Mouse (Mus musculus) CH12.LX (cell line): ENCODE measurements around the gene Kank4.

Experiments used
- CHD1 ChIP-seq: IDR thresholded peaks from 2 replicates; pipeline ENCODE4 v1.6.1; 2012; ENCODE audit warnings: low read depth, low read length, improper control_type of control experiment, inconsistent platforms
- CTCF ChIP-seq, 2 experiments: IDR thresholded peaks in 1 of 2; conservative IDR thresholded peaks in 1 of 2; 2 replicates each; pipeline ENCODE4 v1.5.1; 2011 to 2012; ENCODE audit warnings: low read depth in 2 of 2, low read length in 2 of 2, improper control_type of control experiment in 1 of 2, inconsistent platforms in 1 of 2, mild to moderate bottlenecking in 1 of 2, moderate library complexity in 1 of 2
- E2F4 ChIP-seq: IDR thresholded peaks from 2 replicates; pipeline ENCODE4 v1.6.1; 2011; ENCODE audit warnings: low read depth, low read length, improper control_type of control experiment; ENCODE audit not compliant: insufficient replicate concordance
- EP300 ChIP-seq: IDR thresholded peaks from 2 replicates; pipeline ENCODE4 v1.6.1; 2011; ENCODE audit warnings: low read length, improper control_type of control experiment
- GABPA ChIP-seq: IDR thresholded peaks from 2 replicates; pipeline ENCODE4 v1.6.1; 2012; ENCODE audit warnings: low read depth, low read length, improper control_type of control experiment, inconsistent platforms; ENCODE audit not compliant: insufficient replicate concordance
- MAX ChIP-seq: IDR thresholded peaks from 2 replicates; pipeline ENCODE4 v1.6.1; 2011; ENCODE audit warnings: low read length, improper control_type of control experiment
- POLR2AphosphoS2 ChIP-seq: IDR thresholded peaks from 2 replicates; pipeline ENCODE4 v1.6.1; 2011; ENCODE audit warnings: low read depth, low read length, improper control_type of control experiment
- UBTF ChIP-seq: IDR thresholded peaks from 2 replicates; pipeline ENCODE4 v1.6.1; 2012; ENCODE audit warnings: low read depth, mild to moderate bottlenecking, inconsistent platforms, low read length, improper control_type of control experiment, moderate library complexity

- TF ChIP-seq CTCF (conservative IDR thresholded peaks at IDR 0.05 in 1 of 2, IDR thresholded peaks at IDR 0.05 in 1 of 2; ENCODE audit: low read depth in 2 of 2, low read length in 2 of 2) (no peak), MAX (no peak), E2F4 (no peak), POLR2AphosphoS2 (no peak), CHD1 (no peak), EP300 (no peak), GABPA (no peak), UBTF (no peak)
These were observed 15.6 kb downstream of the Kank4 start for GRCm38 (mm10) chr4:98801775-98802174.
